Mouse (Mus musculus) embryonic facial prominence, embryonic 10.5 days (tissue): Measurements from ENCODE around the gene Ppp1r37. TPM values are rescaled to one million over a fixed set of nuclear protein-coding genes. Genes with fewer than 3 reads are reported as not detected.

Experiments used
- polyA plus RNA-seq: library from polyadenylated mRNA; unstranded; fragments of >200 nt; fragmentation: Nextera tagmentation; extraction: Ambion mirVana; gene quantifications from 2 replicates; pipeline ENCODE4 v1.2.1, GENCODE M21; 2016

The Ppp1r37 gene
- polyA plus RNA-seq, 1 experiment from 2014 or later, result 22.9 TPM

Other genes starting within 250 kb of the Ppp1r37 start
- 102 and 107 TPM in 2 replicates for gene Ercc1, start 218.3 kb downstream of the Ppp1r37 start, polyA plus RNA-seq
- gene Cd3eap, start 203.6 kb downstream of the Ppp1r37 start, polyA plus RNA-seq, result 26.8 and 28.9 TPM in 2 replicates
- gene Ppp1r13l, start 203.3 kb downstream of the Ppp1r37 start, polyA plus RNA-seq, result 6.9 and 7.1 TPM in 2 replicates
- 28.1 and 28.8 TPM in 2 replicates for gene Ercc2, start 181.1 kb downstream of the Ppp1r37 start, polyA plus RNA-seq
- 7.9 and 8.8 TPM in 2 replicates for gene Klc3, start 159.0 kb downstream of the Ppp1r37 start, polyA plus RNA-seq
- gene Ckm, start 158.3 kb downstream of the Ppp1r37 start, polyA plus RNA-seq, result 0.20 TPM in 1 of 2 replicates, not detected in the other
- gene Mark4, start 104.3 kb downstream of the Ppp1r37 start, polyA plus RNA-seq, result 7.1 and 8.0 TPM in 2 replicates
- 1.2 and 1.3 TPM in 2 replicates for gene Exoc3l2, start 99.7 kb downstream of the Ppp1r37 start, polyA plus RNA-seq
- gene Bloc1s3, start 54.7 kb downstream of the Ppp1r37 start, polyA plus RNA-seq, result 1.9 TPM in 2 replicates
- 72.6 and 73.9 TPM in 2 replicates for gene Trappc6a, start 54.7 kb downstream of the Ppp1r37 start, polyA plus RNA-seq
- 0.17 and 0.19 TPM in 2 replicates for gene Nkpd1, start 45.2 kb downstream of the Ppp1r37 start, polyA plus RNA-seq
- 0.41 and 0.44 TPM in 2 replicates for gene Zfp296, start 14.2 kb upstream of the Ppp1r37 start, polyA plus RNA-seq
- gene Gemin7, start 14.5 kb upstream of the Ppp1r37 start, polyA plus RNA-seq, result 187 and 191 TPM in 2 replicates
- 58.0 and 58.9 TPM in 2 replicates for gene Clasrp, start 41.4 kb upstream of the Ppp1r37 start, polyA plus RNA-seq
- 3.5 and 4.2 TPM in 2 replicates for gene Relb, start 66.4 kb upstream of the Ppp1r37 start, polyA plus RNA-seq
- 82.7 and 86.4 TPM in 2 replicates for gene Clptm1, start 102.0 kb upstream of the Ppp1r37 start, polyA plus RNA-seq
- gene Apoc2, start 114.9 kb upstream of the Ppp1r37 start, polyA plus RNA-seq, result 0.29 and 0.47 TPM in 2 replicates
- gene Gm44805, start 118.3 kb upstream of the Ppp1r37 start, polyA plus RNA-seq, result not detected in 2 replicates
- 0.09 TPM in 1 of 2 replicates, not detected in the other for gene Apoc4, start 118.4 kb upstream of the Ppp1r37 start, polyA plus RNA-seq
- gene Apoc1, start 129.6 kb upstream of the Ppp1r37 start, polyA plus RNA-seq, result 3.6 and 4.7 TPM in 2 replicates
- gene Apoe, start 136.1 kb upstream of the Ppp1r37 start, polyA plus RNA-seq, result 135 and 168 TPM in 2 replicates
- 216 and 221 TPM in 2 replicates for gene Tomm40, start 152.4 kb upstream of the Ppp1r37 start, polyA plus RNA-seq
- 110 TPM in 2 replicates for gene Nectin2, start 187.4 kb upstream of the Ppp1r37 start, polyA plus RNA-seq
- 68.3 and 79.4 TPM in 2 replicates for gene Bcam, start 207.9 kb upstream of the Ppp1r37 start, polyA plus RNA-seq
- 1.9 and 2.9 TPM in 2 replicates for gene Cblc, start 233.7 kb upstream of the Ppp1r37 start, polyA plus RNA-seq